Mouse (Mus musculus) cerebellum, adult 11-12 months (tissue): ENCODE data around the gene Prss45.

ENCODE experiments used
- DNase-seq: peaks from one replicate; pipeline ENCODE4 v3.0.0; 2022

The Prss45 gene

DNA sequence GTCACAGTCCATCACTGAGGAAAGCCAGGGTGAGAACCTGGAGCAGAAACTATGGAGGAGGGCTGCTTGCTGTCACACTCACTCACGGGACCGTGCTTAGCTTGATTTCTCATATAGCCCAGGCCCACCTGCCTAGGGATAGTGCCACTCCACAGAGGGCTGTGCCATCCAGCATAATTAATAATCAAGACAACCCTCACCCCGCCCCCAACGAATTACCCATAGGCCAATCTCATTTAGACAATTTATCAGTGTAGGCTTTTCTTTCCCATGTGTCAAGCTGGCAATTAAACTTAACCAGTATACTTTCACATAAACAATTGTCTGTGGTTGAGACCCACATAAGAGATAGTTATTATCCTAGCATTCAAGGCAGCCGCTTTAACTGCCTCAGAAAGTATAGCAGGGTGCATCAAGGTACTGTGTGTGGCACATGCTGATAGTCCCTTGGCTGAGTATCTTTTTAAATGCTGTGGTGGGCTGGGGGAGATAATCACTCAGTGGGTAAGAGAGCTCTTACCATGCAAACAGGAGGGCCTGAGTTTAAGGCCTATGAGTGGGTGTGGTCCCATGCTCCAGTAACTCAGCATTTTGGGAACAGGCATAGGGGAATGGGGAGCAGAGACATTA lies 24.7 kb downstream of the Prss45 start:
- DNase-seq = no peak

GRCm38 (mm10) chr9:110871030-110871429 lies 36.6 kb downstream of the Prss45 start:
- peak; percentile 22 for DNase-seq

- DNase-seq = no peak
Measured at GRCm38 (mm10) chr9:110873681-110874659, 39.6 kb downstream of the Prss45 start.

DNA sequence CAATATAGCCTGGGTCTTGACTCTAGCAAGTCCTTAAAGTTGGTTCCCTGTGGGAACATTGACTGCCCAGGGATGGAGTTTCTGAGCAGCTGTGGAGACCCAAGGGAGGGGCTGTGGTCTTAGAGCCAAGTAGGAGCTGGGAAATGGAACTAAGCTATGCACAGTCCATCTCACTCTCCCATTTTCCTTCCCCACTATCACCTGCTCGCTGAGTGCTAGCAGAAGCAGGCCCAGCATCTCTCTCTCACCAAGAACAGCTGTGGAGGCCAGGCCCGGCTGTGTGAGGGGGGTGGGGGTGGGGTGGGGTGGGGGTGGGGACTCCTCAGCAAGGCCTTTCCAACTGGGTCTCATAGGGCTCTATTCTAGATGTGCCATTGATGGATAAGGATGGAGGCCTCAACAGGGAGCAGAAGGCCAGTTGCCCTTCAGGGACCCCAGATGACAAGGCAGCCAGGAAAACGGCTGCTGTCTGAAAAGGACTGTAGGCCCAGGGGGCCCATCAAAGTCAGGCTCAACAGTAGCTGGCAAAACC lies 40.3 kb downstream of the Prss45 start:
- no peak for DNase-seq

GRCm38 (mm10) chr9:110875288-110875695 lies 40.9 kb downstream of the Prss45 start:
- no peak for DNase-seq

- DNase-seq = no peak
Measured at GRCm38 (mm10) chr9:110877353-110877752, 43.0 kb downstream of the Prss45 start.

DNA sequence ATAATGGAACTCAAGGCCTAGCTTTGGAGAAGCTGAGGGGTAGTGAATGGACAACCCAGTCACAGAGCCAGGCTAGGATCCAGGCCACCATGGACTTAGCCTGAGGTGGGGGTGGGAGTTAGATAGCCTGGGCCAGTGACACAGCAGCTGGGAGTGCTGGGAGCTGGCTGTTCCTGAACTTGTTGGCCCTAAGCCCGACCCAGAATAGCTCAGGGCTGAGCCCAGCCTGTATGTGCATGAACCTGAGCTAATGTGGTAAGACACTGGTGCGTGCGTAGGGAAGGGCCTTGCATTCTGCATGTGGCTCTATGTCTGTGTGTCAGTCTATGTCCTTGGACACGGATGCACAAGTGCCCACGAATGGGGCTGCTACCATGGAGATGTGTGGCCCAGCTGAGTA lies 43.5 kb downstream of the Prss45 start:
- DNase-seq = peak; percentile 17

DNA sequence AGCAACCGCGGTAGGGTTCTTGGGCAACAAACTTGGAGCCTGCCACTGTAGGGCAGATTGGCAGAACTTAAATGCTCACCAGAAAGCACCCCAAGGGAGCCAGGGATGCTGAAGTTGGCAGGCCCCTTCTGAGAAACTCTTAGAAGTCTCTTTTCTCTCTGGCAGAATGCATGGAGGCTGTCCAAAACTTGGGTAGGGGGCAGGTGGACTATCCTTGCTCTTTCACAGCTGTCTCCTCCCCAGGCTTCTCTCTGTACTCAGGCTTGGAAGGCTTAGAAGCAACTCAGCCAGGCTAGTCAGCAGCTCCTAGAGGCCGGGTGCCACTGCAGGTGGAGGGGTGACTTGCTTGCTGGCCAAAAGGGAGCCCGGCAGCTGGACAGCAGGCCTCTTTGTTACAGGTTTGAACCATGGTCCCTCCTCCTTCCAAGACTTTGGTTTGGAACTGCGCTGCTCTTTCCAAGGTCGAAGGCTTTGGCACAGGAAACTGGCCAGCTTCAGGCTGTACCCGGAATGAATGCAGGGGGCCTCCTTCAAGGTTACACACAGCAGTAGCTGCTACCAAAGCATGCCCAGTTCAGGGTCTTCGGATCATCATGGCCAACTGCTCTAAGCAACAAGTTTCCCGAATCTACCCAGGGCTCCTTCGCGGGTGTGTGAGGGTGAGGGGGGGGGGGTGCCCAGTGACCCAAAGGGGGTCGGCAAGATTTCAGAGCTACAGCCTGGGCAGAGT lies 45.0 kb downstream of the Prss45 start, which contains the start of gene Als2cl:
Gene Als2cl (plus strand): TSS at position 680 of the 730 bp plus-strand sequence.
- peak; percentile 23 for DNase-seq

DNA sequence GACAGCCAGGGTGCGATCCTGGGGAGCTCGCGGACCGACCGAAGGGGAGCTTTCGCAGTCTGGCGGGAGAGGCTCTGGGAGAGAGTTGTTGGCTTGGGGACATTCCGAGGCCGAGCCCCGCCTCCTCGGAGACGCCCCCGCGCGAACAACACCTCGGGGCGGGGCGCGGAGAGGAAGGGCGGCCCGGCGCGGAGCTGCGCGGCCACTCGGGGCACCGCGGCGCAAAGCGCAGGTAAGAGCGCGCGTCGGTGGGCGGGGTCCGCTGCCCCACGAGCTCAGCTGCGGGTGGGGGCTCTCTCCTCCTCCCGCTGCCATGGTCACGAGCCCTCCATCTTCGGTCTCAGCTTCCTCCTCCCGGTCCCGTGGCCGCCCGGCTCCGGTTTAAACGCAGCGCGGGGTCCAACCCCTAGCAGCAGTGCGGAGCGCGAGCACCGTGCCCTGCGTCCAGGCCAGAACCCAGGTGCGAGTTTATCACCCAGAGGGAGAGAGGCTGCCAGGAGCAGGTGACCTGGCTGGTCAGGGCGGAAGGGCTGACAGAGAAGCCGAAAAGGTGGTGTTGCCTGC lies 45.7 kb downstream of the Prss45 start, which contains the start of gene Tmie:
Gene Tmie (minus strand): TSS at position 116 of the 564 bp plus-strand sequence.
- peak; percentile 21 for DNase-seq

DNA sequence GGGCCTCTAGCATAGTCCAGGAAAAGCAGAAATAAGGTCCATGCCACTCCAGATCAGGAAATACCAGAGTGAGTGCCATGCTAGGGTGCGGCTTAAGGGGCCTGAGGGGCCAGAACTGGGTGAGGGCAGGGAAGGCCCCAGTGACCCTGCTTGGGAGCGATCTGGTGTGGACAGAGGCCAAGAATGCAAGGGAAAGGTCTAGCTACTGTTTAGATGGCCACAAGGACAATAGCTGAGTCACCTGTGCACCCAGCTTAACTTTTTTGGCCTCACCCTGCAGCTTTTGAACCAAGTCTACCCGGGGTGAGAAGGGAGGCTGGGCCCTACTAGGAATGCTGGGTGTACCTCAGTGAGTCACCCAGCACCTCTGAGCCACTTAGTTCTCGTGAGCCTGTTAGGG lies 46.4 kb downstream of the Prss45 start:
- no peak for DNase-seq

DNA sequence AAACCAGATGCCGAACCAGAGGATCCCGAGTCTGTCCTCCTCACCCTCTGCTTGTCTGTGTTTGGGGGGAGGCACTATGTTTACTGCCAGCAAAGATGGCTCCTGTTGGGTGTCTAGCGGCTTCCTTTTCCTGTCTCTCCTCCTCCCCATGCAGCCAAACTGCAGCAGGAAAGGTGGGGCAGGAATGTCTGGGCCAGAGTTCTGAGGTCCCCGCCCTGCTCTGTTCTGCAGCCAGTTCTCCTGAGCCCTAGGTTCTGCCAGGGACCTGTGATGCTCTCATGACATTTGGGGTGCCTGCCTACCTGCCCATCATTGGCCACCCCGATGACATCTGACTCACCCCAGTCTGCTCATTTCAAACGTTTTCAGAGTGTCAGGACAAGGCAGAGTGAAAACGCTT lies 47.6 kb downstream of the Prss45 start:
- DNase-seq = no peak

DNA sequence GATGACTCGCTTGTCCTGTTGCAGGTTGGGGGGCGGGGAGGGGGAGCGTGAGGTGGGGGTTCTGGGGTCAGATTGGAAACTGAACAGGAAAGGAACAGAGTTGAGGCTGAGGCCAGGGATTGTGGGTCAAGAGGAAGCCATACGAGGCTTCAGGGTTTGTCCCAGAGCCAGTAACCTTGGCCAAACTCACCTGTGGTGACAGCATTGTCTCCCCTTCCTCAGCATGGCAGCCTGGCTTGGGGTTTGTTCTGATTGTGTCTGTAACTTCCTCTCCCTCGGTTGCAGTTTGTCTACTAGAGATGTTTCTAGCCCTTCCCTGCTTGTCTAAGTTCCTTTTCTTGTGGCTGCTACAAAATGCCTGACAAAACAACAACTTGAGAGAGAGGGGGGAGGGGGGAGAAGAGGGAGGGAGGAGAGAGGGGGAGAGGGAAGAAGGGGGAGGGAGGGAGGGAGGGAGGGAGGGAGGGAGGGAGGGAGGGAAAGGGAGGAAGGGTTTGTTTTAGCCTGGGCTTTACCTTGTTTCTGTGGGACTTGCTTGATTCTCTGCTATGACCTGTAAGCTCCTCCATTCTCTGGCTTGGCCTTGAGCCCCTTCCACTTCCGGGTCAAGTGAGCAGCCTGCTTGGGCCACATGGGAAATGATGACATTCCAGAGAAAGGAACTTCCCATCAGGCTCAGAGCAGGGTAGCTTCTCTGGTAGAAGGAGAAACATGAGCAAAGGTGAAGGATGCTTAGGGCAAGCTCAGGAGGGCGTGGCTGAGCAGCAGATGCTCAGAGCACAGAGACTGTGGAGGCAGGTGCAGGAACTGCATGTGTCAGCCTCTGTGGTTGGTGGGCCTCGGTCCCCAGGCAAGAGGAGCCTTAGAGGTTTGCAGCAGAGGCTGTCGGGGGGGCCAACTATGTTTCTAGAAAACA lies 53.3 kb downstream of the Prss45 start:
- DNase-seq = no peak

GRCm38 (mm10) chr9:110888935-110889334 lies 54.5 kb downstream of the Prss45 start:
- no peak for DNase-seq

GRCm38 (mm10) chr9:110890026-110890783 lies 55.8 kb downstream of the Prss45 start:
- DNase-seq = no peak
